Mouse (Mus musculus): ENCODE measurements around the gene Cbx2. TPM values are rescaled to one million over a fixed set of nuclear protein-coding genes. Genes with fewer than 3 reads are reported as not detected.

The Cbx2 gene
- polyA plus RNA-seq, 1 experiment from 2014 or later = 110 TPM

DNA sequence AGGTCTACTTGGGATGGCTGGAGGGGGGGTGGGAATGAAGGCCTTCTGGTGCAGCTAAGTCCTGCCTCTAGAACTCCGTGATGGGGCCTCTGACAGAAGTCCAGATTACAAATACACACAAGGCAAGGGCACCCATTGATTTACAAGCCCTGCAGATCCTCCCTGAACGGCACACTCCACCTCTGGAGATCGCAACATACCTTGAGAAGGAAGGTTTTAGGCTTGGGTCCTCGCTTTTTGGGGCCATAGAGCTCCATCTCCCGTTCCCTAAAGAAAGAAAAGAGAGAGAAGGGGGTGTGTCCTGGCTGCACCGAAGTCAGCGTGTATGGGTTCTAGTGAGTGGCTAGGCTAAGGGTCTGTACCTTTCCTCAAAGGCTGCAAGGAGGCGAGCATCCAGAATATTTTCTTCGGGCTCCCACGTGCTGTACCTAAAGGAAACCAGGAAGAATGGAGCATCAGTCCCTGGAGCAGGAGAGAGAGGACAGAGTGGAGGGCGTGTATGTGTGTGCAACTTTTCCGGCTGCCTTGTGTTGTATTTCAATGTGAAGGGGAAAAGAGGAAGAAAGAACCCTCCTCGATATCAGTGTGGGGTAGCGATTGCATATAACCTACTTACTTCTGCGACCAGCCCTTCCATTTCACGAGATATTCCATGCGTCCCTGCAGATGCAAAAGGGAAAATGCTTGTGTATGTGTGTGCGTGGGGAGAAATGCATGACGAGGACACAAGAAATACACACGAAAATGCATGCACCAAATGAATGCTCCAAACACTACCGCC is 17.2 kb downstream of the Cbx2 start:
- H3K9me3 ChIP-seq (replicated peaks) = no peaks in the 10 kb centered on the region
- H3K4me3 ChIP-seq = peak overlapping the region; percentile 86
- H3K27me3 ChIP-seq (ENCODE audit: low read depth, poor library complexity, severe bottlenecking) = peaks cover 92% of the 10 kb centered on the region
- 2% methylated on average over 21 of the region's 21 CpGs for WGBS
- peaks cover 10% of the 10 kb centered on the region for H3K36me3 ChIP-seq
- H3K4me1 ChIP-seq = peaks cover 90% of the 10 kb centered on the region
- H3K27ac ChIP-seq (replicated peaks) = peak overlapping the region; percentile 95
- no peak for DNase-seq (ENCODE audit: low spot score)

GRCm38 (mm10) chr11:119040600-119041324 is 18.0 kb downstream of the Cbx2 start, which contains the start of gene Cbx8:
Gene Cbx8, minus strand, starts transcription at chr11:119040969.
- Histone ChIP-seq H3K4me1 (peaks cover 89% of the 10 kb centered on the region), H3K9me3 (replicated peaks) (no peaks in the 10 kb centered on the region), H3K4me3 (peak within 1 kb of the TSS; percentile 86), H3K36me3 (peaks cover 10% of the 10 kb centered on the region), H3K27me3 (ENCODE audit: low read depth, poor library complexity, severe bottlenecking) (peaks cover 92% of the 10 kb centered on the region), H3K27ac (replicated peaks) (peak within 1 kb of the TSS; percentile 95)
- DNase-seq (ENCODE audit: low spot score) = peak; percentile 100
- under 1% methylated on average over 55 of the region's 63 CpGs for WGBS

- Histone ChIP-seq H3K27me3 (ENCODE audit: low read depth, poor library complexity, severe bottlenecking) (peaks cover 92% of the 10 kb centered on the region), H3K27ac (replicated peaks) (peak overlapping the region; percentile 90), H3K4me3 (peak overlapping the region; percentile 86), H3K9me3 (replicated peaks) (no peaks in the 10 kb centered on the region), H3K36me3 (peaks cover 10% of the 10 kb centered on the region), H3K4me1 (peaks cover 86% of the 10 kb centered on the region)
- peak; percentile 88 for DNase-seq (ENCODE audit: low spot score)
- WGBS = 0% methylated on average over 31 of the region's 31 CpGs
Observed at GRCm38 (mm10) chr11:119041325-119041716, 18.6 kb downstream of the Cbx2 start.

- Histone ChIP-seq H3K36me3 (peaks cover 10% of the 10 kb centered on the region), H3K4me3 (peak overlapping the region; percentile 86), H3K27ac (replicated peaks) (peak overlapping the region; percentile 90), H3K27me3 (ENCODE audit: low read depth, poor library complexity, severe bottlenecking) (peaks cover 92% of the 10 kb centered on the region), H3K9me3 (replicated peaks) (no peaks in the 10 kb centered on the region), H3K4me1 (peaks cover 86% of the 10 kb centered on the region)
- DNase-seq (ENCODE audit: low spot score) = no peak
- WGBS = under 1% methylated on average over 31 of the region's 31 CpGs
Observed at GRCm38 (mm10) chr11:119041750-119042465, 19.1 kb downstream of the Cbx2 start.

DNA sequence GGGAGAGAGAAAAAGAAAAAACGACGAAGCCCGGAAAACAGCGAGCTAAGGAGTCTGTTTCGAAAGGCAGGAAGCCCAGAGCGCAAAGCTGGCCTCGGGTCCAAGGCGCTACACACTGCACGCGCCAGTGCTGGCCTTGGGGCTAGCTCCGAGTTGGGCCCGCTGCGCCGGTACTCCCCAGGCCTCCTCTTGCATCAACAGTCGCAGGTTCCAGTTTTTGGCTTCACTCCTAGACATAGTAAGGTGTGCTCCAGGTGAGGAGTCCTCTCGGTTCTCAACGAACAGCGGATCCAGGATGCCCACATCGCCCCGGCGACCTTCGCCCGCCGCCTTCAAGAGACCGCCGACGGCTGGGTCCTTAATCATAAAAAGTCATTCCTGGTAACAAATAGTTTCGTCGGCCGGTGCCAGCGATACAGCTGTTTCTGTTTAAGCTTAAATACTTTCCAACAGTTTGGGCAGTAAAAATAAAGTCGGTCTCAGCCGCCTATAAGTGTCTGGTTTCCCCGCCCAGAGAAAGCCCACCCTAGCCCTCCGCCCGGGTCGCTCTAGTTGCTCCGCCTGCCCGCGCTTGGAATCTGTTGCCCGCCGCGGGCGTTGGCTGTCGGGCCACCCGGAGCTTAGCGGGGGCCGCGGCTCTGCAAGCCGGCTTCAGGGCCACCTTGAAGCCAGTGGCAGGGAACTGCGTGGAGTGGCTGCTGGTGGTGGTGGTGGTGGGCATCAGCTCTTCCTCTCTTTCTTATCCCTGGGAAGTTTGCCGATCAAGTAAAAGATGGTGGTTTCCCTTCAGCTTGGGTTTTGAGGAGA is 19.9 kb downstream of the Cbx2 start:
- Histone ChIP-seq H3K27ac (replicated peaks) (no peak overlapping the region), H3K36me3 (peaks cover 10% of the 10 kb centered on the region), H3K4me1 (peaks cover 86% of the 10 kb centered on the region), H3K27me3 (ENCODE audit: low read depth, poor library complexity, severe bottlenecking) (peaks cover 92% of the 10 kb centered on the region), H3K9me3 (replicated peaks) (no peaks in the 10 kb centered on the region), H3K4me3 (peak overlapping the region; percentile 86)
- DNase-seq (ENCODE audit: low spot score) = peak; percentile 57
- under 1% methylated on average over 52 of the region's 52 CpGs for WGBS

GRCm38 (mm10) chr11:119043273-119043540 is 20.4 kb downstream of the Cbx2 start:
- DNase-seq (ENCODE audit: low spot score) = no peak
- peaks cover 10% of the 10 kb centered on the region for H3K36me3 ChIP-seq
- no peak overlapping the region for H3K4me3 ChIP-seq
- H3K27ac ChIP-seq (replicated peaks) = no peak overlapping the region
- H3K9me3 ChIP-seq (replicated peaks) = no peaks in the 10 kb centered on the region
- WGBS = 2% methylated on average over 4 of the region's 4 CpGs
- H3K27me3 ChIP-seq (ENCODE audit: low read depth, poor library complexity, severe bottlenecking) = peaks cover 92% of the 10 kb centered on the region
- peaks cover 86% of the 10 kb centered on the region for H3K4me1 ChIP-seq

- Histone ChIP-seq H3K4me3 (peak overlapping the region; percentile 37), H3K27me3 (ENCODE audit: low read depth, poor library complexity, severe bottlenecking) (peaks cover 92% of the 10 kb centered on the region), H3K9me3 (replicated peaks) (no peaks in the 10 kb centered on the region), H3K4me1 (peaks cover 84% of the 10 kb centered on the region), H3K27ac (replicated peaks) (no peak overlapping the region), H3K36me3 (peaks cover 5% of the 10 kb centered on the region)
- WGBS = 2% methylated on average over 10 of the region's 10 CpGs
- DNase-seq (ENCODE audit: low spot score) = peak; percentile 61
Observed at GRCm38 (mm10) chr11:119043761-119044550, 21.2 kb downstream of the Cbx2 start.

GRCm38 (mm10) chr11:119044551-119045337 is 22.0 kb downstream of the Cbx2 start:
- Histone ChIP-seq H3K27ac (replicated peaks) (peak overlapping the region; percentile 25; the same call in 1 of the 2 replicates), H3K4me1 (peaks cover 76% of the 10 kb centered on the region), H3K4me3 (peak overlapping the region; percentile 37), H3K9me3 (replicated peaks) (no peaks in the 10 kb centered on the region), H3K27me3 (ENCODE audit: low read depth, poor library complexity, severe bottlenecking) (peaks cover 92% of the 10 kb centered on the region), H3K36me3 (no peaks in the 10 kb centered on the region)
- WGBS = under 1% methylated on average over 41 of the region's 41 CpGs
- DNase-seq (ENCODE audit: low spot score) = peak; percentile 64

GRCm38 (mm10) chr11:119046601-119047245 is 24.0 kb downstream of the Cbx2 start:
- WGBS = under 1% methylated on average over 39 of the region's 39 CpGs
- H3K9me3 ChIP-seq (replicated peaks) = no peaks in the 10 kb centered on the region
- H3K27ac ChIP-seq (replicated peaks) = peak overlapping the region; percentile 10; the same call in 1 of the 2 replicates
- peak overlapping the region; percentile 49 for H3K4me3 ChIP-seq
- no peaks in the 10 kb centered on the region for H3K36me3 ChIP-seq
- peaks cover 59% of the 10 kb centered on the region for H3K4me1 ChIP-seq
- peak; percentile 74 for DNase-seq (ENCODE audit: low spot score)
- H3K27me3 ChIP-seq (ENCODE audit: low read depth, poor library complexity, severe bottlenecking) = peaks cover 100% of the 10 kb centered on the region

DNA sequence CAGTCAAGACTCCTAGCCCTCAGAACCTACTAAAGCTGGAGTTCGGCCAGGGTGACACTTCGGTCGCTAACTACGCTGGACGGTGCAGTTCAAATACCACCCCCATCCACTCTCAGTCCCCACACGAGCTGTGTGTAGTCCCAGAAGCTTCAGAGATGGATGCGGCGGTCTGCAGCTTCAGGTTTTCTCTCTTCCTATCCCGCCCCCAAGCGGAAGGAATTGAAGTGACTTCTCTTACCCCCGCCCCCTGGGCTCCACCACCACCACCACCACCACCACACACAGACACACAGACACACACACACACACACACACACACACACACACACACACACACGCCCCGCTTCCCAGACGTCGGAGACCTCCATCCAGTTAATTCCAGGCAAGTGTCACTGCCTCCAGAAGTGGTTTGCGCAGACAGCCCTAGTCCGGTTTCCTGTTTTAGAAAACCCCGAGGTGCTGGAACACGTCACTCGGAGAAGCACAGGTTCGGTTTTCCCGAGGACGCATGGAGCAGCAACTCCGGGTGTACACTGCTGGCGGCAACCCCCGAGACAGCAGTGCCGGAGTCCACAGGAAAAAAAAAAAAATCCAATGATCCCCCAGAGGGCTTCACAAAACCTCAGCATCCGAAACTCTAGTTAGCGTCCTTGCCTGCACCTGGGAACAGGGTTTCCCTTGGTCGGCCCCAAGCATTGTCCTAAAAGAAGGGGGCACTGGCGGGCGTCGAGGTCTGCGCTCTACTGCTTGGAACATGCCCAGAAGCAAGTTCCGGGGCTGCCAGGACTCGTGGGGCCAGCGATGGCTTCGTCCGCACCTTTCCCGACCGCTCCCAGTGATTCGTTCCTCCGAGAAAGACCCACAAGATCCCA is 24.7 kb downstream of the Cbx2 start:
- no peaks in the 10 kb centered on the region for H3K36me3 ChIP-seq
- no peaks in the 10 kb centered on the region for H3K9me3 ChIP-seq (replicated peaks)
- DNase-seq (ENCODE audit: low spot score) = peak; percentile 65
- WGBS = under 1% methylated on average over 43 of the region's 43 CpGs
- H3K27ac ChIP-seq (replicated peaks) = no peak overlapping the region
- H3K27me3 ChIP-seq (ENCODE audit: low read depth, poor library complexity, severe bottlenecking) = peaks cover 100% of the 10 kb centered on the region
- H3K4me3 ChIP-seq = peak overlapping the region; percentile 49
- H3K4me1 ChIP-seq = peaks cover 57% of the 10 kb centered on the region

Measured in midbrain, embryonic 10.5 days (tissue).